Mouse (Mus musculus): ENCODE results near the gene Asap2.

- TF ChIP-seq USF1 (IDR thresholded peaks at IDR 0.05; ENCODE audit: low read depth) (no peak), CTCF (IDR thresholded peaks at IDR 0.05; ENCODE audit: control insufficient read depth, insufficient read depth, insufficient read length) (no peak), CEBPB (IDR thresholded peaks at IDR 0.05; ENCODE audit: low read depth) (no peak), MAX (IDR thresholded peaks at IDR 0.05) (no peak), MYOG (IDR thresholded peaks at IDR 0.05; ENCODE audit: control insufficient read depth, extremely low read depth, insufficient read length) (no peak)
Observed at GRCm38 (mm10) chr12:21289651-21290050, 299.4 kb downstream of the Asap2 start.

All from C2C12 (cell line).